Mouse (Mus musculus) ES-E14 (cell line): Measurements from ENCODE around the gene Gm39566.
A peak's percentile ranks its signal among the peaks of the same experiment; 100 is the strongest.

Experiments
- CHD2 ChIP-seq: IDR thresholded peaks from 2 replicates; pipeline ENCODE4 v1.6.1; 2014; ENCODE audit warnings: mild to moderate bottlenecking, low read depth, low read length, inconsistent platforms
- HCFC1 ChIP-seq: IDR thresholded peaks from 2 replicates; pipeline ENCODE4 v1.6.1; 2012; ENCODE audit warnings: low read length, inconsistent platforms, borderline replicate concordance; ENCODE audit not compliant: insufficient read depth
- MAFK ChIP-seq: IDR thresholded peaks from 2 replicates; pipeline ENCODE4 v1.6.1; 2014; ENCODE audit warnings: mild to moderate bottlenecking, low read depth, low read length, inconsistent platforms; ENCODE audit not compliant: insufficient read depth

DNA sequence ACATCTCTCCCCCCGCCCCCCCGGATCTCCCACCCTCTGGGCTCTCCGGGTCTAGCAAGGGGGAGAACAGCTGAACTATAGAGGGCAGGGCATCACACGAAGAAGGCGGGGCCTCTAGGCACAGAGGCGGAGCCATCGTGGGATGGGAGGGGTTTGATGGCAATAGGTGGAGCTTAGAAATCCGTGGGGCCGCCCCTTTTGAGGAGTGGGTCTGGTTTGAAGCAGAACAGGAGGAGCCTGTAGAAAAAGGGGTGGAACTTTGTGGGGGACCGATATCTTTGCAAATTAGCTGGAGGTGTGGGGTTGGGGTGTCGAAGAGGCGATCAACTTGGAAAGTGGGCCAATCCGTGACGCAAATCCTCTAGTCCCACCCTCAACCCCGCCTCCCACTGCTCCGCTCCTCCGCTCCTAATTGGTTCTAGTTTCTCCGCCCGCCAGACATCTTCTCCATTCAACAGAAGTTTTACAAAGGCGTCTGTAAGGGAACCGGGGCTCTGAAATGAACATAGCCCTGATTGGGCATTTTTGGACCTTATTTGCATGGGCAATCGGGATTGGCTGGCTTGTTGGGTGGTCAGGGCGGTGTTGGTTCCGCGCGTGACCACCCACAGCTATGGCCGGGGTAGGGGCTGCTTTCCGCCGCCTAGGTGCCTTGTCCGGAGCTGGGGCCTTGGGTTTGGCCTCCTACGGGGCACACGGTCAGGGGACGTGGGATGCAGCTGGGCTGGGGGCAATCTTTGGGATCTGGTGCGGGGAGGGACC lies 23.0 kb upstream of the Gm39566 start, which contains the start of gene Tmem256:
- peak; percentile 85 for TF ChIP-seq CHD2
- 0 out of 2 replicates have a peak, but pooled peaks have one; percentile 37 for TF ChIP-seq MAFK
- no peak for TF ChIP-seq HCFC1
